8 mouse cellular contexts compared by ENCODE assay signal in the genomic region with DNA sequence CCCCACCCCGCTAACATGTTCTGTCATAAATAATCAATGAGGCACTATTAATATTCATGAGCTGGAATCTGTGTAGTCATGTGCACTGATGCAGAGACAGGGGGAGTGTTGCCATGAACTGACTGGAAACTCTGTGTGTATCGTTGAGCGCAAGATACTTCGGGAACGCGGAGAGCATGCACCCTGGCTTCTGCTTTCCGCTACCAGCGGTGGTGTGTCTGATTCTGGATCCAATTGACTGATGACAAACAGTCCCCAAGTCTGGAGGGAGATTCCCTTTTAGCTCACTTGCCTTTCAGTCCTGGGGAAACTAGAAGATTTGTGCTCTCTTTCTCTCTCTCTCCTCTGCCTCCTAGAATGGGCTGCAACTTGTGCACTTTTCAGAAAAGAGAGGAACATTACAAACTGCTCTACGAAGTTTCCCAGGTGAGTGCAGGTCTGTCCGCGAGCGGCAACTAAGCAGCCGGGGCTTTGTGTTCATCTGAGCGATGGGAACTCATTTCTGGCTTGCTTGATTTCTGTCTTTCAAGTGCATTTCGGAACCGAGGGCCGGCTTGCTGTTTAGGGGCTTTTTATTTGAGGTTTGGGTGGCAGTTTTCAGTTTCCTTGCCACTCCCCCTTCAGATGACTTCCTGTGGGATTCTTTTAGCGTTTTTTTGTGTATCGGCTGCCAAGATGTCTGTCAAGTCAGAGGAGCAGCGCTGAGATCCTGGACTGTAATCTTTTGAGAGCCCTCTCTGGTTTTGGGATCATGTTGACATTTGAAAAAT.
DNase-seq lines count a peak whose midpoint lies in the region; ATAC-seq and TF ChIP-seq lines count a peak whose summit lies in the region.

No protein-coding gene starts in this region.

- H3K27ac ChIP-seq in cortical plate, adult 2 months (ENCODE audit: insufficient read depth, low read length), result no peak overlapping the region
- H3K27ac ChIP-seq in heart, embryonic 16.5 days (ENCODE audit: low read length), result no peak overlapping the region
- peak overlapping the region; percentile 83 for H3K27ac ChIP-seq in neural tube, embryonic 13.5 days (replicated peaks)

- no peak for TF ChIP-seq POLR2A in cortical plate, adult 2 months (IDR thresholded peaks at IDR 0.05; ENCODE audit: extremely low read depth, insufficient read depth, low read length)

- H3K4me2 ChIP-seq in heart, embryonic 16.5 days (ENCODE audit: low read depth, low read length), result peak overlapping the region; percentile 87
- peak overlapping the region; percentile 67 for H3K4me2 ChIP-seq in neural tube, embryonic 13.5 days

- DNase-seq in kidney, adult 11 months, result peak; percentile 9
- DNase-seq in kidney, postnatal 25 days, result no peak
- DNase-seq in layer of hippocampus, postnatal 10 days (ENCODE audit: low spot score in 2 of 2), result peak; percentile 32 to 47
- no peak for DNase-seq in gastrocnemius, adult 18-20 months (ENCODE audit: low spot score)

- peak overlapping the region; percentile 16 for H3K4me3 ChIP-seq in cortical plate, adult 2 months (ENCODE audit: insufficient read depth, low read length)
- peak overlapping the region; percentile 43 for H3K4me3 ChIP-seq in heart, embryonic 16.5 days (ENCODE audit: low read length)
- peak overlapping the region; percentile 46 for H3K4me3 ChIP-seq in neural tube, embryonic 13.5 days

- under 1% methylated on average over 20 of the region's 20 CpGs for WGBS in heart, embryonic 16.5 days
- 1% methylated on average over 20 of the region's 20 CpGs for WGBS in neural tube, embryonic 13.5 days

- no peak for TF ChIP-seq CTCF in cortical plate, adult 2 months (IDR thresholded peaks at IDR 0.05; ENCODE audit: extremely low read depth, insufficient read depth, low read length)

- peak overlapping the region; percentile 61 for H3K9ac ChIP-seq in heart, embryonic 16.5 days (ENCODE audit: low read length)
- H3K9ac ChIP-seq in neural tube, embryonic 13.5 days, result peak overlapping the region; percentile 65

- H3K36me3 ChIP-seq in heart, embryonic 16.5 days (ENCODE audit: control insufficient read depth, insufficient read depth), result no peaks in the 10 kb centered on the region
- no peaks in the 10 kb centered on the region for H3K36me3 ChIP-seq in neural tube, embryonic 13.5 days

- ATAC-seq in heart, embryonic 16.5 days (replicated peaks; ENCODE audit: extremely low read depth, insufficient read depth, low FRiP score), result 0 out of 2 replicates have a peak, but pooled peaks have one; percentile 41
- peak; percentile 72 for ATAC-seq in neural tube, embryonic 13.5 days (ENCODE audit: low read depth)
- ATAC-seq in erythroblast, adult 5-6 weeks (replicated peaks; ENCODE audit: low FRiP score, poor library complexity, severe bottlenecking), result no peak

- no peaks in the 10 kb centered on the region for H3K27me3 ChIP-seq in heart, embryonic 16.5 days (ENCODE audit: control insufficient read depth, insufficient read depth, low read length)
- peaks cover 9% of the 10 kb centered on the region for H3K27me3 ChIP-seq in neural tube, embryonic 13.5 days

- no peaks in the 10 kb centered on the region for H3K9me3 ChIP-seq in heart, embryonic 16.5 days (replicated peaks; ENCODE audit: control insufficient read depth, low read length)
- H3K9me3 ChIP-seq in neural tube, embryonic 13.5 days, result no peaks in the 10 kb centered on the region

- no peaks in the 10 kb centered on the region for H3K4me1 ChIP-seq in cortical plate, adult 2 months (ENCODE audit: control insufficient read depth, insufficient read depth, low read length)
- H3K4me1 ChIP-seq in heart, embryonic 16.5 days (ENCODE audit: control insufficient read depth, insufficient read depth, low read length), result no peaks in the 10 kb centered on the region
- peaks cover 46% of the 10 kb centered on the region for H3K4me1 ChIP-seq in neural tube, embryonic 13.5 days (replicated peaks)

Comparison
In these comparisons a context has a peak if more than half of its experiments do, and no peak if none do; other contexts are left out.
1. DNase-seq: peak in kidney, adult 11 months (single experiment) and layer of hippocampus, postnatal 10 days (2 of 2); none in kidney, postnatal 25 days (0 of 2) and gastrocnemius, adult 18-20 months (single experiment).
2. Peak in every context shown above with its lines, with median percentiles within 50 percentile points of each other: H3K4me3 ChIP-seq.